Mouse (Mus musculus) forebrain, embryonic 15.5 days (tissue): ENCODE data around the gene Zfp622. TPM values are rescaled to one million over a fixed set of nuclear protein-coding genes. Genes with fewer than 3 reads are reported as not detected.

Experiments used
- ATAC-seq: fragments of 200-750 bp; cut with Nextera tagmentation; replicated peaks from 2 replicates; pipeline ENCODE4 v1.8.0; 2017; ENCODE audit warnings: mild to moderate bottlenecking, moderate TSS enrichment, moderate library complexity
- H3K27ac ChIP-seq: fragments of 300-500 bp; sonication (generic); replicated peaks from 2 replicates; pipeline ENCODE4 v1.5.1; 2015; ENCODE audit warnings: mild to moderate bottlenecking, inconsistent platforms
- H3K27me3 ChIP-seq: fragments of 300-500 bp; sonication (generic); 2 replicates; pipeline ENCODE4 v1.6.1; 2015; ENCODE audit warnings: inconsistent platforms
- H3K36me3 ChIP-seq: fragments of 300-500 bp; sonication (generic); 2 replicates; pipeline ENCODE4 v1.6.1; 2015; ENCODE audit warnings: mild to moderate bottlenecking, inconsistent platforms
- H3K4me1 ChIP-seq: fragments of 300-500 bp; sonication (generic); 2 replicates; pipeline ENCODE4 v1.6.1; 2015; ENCODE audit warnings: inconsistent platforms
- H3K4me2 ChIP-seq: fragments of 300-500 bp; sonication (generic); replicated peaks from 2 replicates; pipeline ENCODE4 v1.6.1; 2015; ENCODE audit warnings: mild to moderate bottlenecking, inconsistent platforms
- H3K4me3 ChIP-seq: fragments of 300-500 bp; sonication (generic); 2 replicates; pipeline ENCODE4 v1.5.1; 2015; ENCODE audit warnings: mild to moderate bottlenecking, inconsistent platforms
- H3K9ac ChIP-seq: fragments of 300-500 bp; sonication (generic); replicated peaks from 2 replicates; pipeline ENCODE4 v1.6.1; 2015; ENCODE audit warnings: mild to moderate bottlenecking, inconsistent platforms
- H3K9me3 ChIP-seq: fragments of 300-500 bp; sonication (generic); 2 replicates; pipeline ENCODE4 v1.6.1; 2016; ENCODE audit warnings: inconsistent platforms
- WGBS: fragments of 180-500 bp; shearing (Covaris S2); methylation state at CpG from one replicate; pipeline ENCODE4 v1.1.7; 2015; ENCODE audit warnings: mixed read lengths; 5-methylcytosine and 5-hydroxymethylcytosine counted together
- polyA plus RNA-seq: library from polyadenylated mRNA; unstranded; fragments of >200 nt; fragmentation: Nextera tagmentation; extraction: Ambion mirVana; gene quantifications from 2 replicates; pipeline ENCODE4 v1.2.1, GENCODE M21; 2015

The Zfp622 gene
- polyA plus RNA-seq, 1 experiment from 2014 or later, result 37.7 TPM

DNA sequence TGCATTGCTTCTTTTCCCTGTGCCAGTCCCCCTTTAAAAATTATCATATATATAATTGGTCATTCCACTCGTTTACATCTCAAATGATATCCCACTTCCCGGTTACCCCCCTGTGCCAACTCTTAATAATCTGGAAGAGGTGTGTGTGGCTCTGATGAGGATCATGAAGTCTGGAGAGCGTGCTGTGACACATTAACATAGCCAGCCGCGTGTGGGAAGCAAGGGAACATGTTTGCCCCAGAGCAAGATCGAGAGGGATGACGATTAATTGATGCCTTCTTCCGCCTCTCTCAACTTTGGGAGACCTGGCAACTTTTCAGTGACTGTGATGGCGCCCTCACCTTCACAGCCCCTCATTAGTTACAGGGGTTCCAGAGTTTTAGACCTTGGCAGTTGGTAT lies 34.5 kb upstream of the Zfp622 start:
- Histone ChIP-seq H3K4me2 (no peak overlapping the region), H3K9ac (no peak overlapping the region), H3K9me3 (no peaks in the 10 kb centered on the region), H3K36me3 (no peaks in the 10 kb centered on the region), H3K4me3 (no peak overlapping the region), H3K27ac (no peak overlapping the region), H3K27me3 (no peaks in the 10 kb centered on the region), H3K4me1 (no peaks in the 10 kb centered on the region)
- no peak for ATAC-seq
- WGBS, result 76% methylated on average over 9 of the region's 9 CpGs

DNA sequence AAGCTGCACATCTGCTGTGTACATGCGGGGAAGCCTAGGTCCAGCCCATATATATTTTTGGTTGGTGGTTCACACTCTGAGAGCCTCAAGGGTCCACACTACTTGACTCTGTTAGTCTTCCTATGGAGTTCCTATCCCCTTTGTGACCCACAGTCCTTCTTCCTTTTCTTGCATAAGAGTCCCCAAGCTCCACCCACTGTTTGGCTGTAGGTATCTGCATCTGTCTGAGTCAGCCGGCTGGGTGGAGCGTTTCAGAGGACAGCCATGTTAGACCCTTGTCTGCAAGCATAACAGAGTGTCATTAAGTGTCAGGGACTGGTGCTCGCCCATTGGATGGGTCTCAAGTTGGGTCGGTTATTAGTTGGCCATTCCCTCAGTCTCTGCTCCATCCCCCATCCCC lies 33.6 kb upstream of the Zfp622 start:
- Histone ChIP-seq H3K4me2 (no peak overlapping the region), H3K4me1 (no peaks in the 10 kb centered on the region), H3K36me3 (no peaks in the 10 kb centered on the region), H3K4me3 (no peak overlapping the region), H3K27me3 (no peaks in the 10 kb centered on the region), H3K9me3 (no peaks in the 10 kb centered on the region), H3K27ac (no peak overlapping the region), H3K9ac (no peak overlapping the region)
- no peak for ATAC-seq
- WGBS, result 89% methylated on average over 5 of the region's 5 CpGs

DNA sequence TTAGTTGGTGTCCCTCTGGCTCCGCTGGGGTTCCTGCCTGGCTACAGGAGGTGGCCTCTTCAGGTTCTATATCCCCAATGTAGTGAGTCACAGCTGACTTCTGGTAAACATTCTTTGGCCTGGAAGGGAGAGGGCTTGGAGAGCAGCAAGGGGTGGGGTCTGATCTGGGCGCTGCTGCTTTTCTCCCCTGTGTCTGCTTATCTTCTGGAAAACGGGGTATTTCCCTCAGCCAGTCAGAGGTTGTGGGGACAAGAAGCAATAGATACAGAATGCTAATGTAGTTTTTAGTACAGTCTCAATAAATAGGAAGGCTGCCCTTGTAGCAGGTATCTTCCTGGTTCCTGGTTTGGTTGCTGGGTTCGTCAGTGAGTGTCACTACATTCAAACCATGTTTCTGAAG lies 33.1 kb upstream of the Zfp622 start:
- Histone ChIP-seq H3K36me3 (no peaks in the 10 kb centered on the region), H3K4me2 (no peak overlapping the region), H3K4me3 (no peak overlapping the region), H3K9me3 (no peaks in the 10 kb centered on the region), H3K4me1 (no peaks in the 10 kb centered on the region), H3K27me3 (no peaks in the 10 kb centered on the region), H3K9ac (no peak overlapping the region), H3K27ac (no peak overlapping the region)
- 82% methylated on average over 4 of the region's 4 CpGs for WGBS
- ATAC-seq, result no peak

DNA sequence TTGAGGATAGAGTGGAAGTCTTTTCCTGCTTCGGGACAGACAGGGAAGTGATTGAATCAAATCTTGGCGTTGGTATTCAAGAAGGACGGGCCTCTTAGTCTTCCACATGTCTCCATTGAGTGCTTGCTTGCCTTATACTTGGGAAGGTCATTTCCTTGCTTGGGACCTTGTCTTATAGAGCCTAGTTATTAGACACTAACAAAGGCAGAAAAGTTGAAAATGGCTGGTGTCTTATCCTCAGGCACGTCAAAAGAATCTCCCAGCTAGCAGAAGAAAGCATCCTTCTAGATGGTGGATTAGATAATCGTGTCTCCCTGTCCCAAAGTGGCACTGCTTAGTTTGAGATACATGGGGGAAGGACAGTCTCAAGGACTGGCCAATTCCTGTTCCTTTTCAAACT lies 28.2 kb upstream of the Zfp622 start:
- Histone ChIP-seq H3K4me3 (no peak overlapping the region), H3K36me3 (no peaks in the 10 kb centered on the region), H3K27me3 (no peaks in the 10 kb centered on the region), H3K4me1 (no peaks in the 10 kb centered on the region), H3K27ac (no peak overlapping the region), H3K9ac (no peak overlapping the region), H3K4me2 (no peak overlapping the region), H3K9me3 (no peaks in the 10 kb centered on the region)
- 65% methylated on average over 5 of the region's 5 CpGs for WGBS
- ATAC-seq, result no peak

DNA sequence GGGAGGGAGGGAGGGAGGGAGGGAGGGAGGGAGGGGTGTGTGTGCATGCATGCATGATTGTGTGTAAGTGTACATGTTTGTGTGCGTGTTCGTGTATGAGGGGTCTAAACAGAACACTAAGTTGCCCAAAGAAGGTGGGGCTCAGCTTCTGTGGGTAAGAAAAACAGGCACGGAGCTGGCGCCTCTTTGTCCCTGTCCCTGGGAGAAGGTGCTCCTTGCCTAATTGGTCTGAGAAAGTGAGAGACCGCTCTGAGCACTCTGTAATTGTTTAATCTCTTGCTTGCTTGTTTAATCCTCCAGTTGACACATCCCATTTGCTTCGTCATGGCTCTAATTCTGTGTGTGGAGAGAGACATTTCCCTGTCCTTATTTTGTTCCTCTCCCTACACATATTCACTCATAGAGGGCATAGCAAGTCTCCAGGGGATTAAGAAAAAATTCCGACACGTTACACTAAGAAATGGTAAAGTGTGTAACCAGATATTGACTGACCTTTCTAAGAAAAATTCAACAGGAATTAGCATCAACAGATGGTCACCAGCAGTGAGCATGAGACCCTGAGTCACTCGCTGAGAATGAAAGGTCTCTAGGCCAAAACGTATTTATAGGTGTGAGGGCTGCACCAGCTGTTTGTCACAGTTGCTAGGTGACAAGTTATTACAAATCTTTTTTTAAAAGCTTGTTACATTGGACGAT lies 27.6 kb upstream of the Zfp622 start:
- Histone ChIP-seq H3K9ac (no peak overlapping the region), H3K4me3 (no peak overlapping the region), H3K9me3 (no peaks in the 10 kb centered on the region), H3K4me1 (no peaks in the 10 kb centered on the region), H3K4me2 (no peak overlapping the region), H3K36me3 (no peaks in the 10 kb centered on the region), H3K27me3 (no peaks in the 10 kb centered on the region), H3K27ac (no peak overlapping the region)
- ATAC-seq, result no peak
- WGBS, result 23% methylated on average over 11 of the region's 11 CpGs

DNA sequence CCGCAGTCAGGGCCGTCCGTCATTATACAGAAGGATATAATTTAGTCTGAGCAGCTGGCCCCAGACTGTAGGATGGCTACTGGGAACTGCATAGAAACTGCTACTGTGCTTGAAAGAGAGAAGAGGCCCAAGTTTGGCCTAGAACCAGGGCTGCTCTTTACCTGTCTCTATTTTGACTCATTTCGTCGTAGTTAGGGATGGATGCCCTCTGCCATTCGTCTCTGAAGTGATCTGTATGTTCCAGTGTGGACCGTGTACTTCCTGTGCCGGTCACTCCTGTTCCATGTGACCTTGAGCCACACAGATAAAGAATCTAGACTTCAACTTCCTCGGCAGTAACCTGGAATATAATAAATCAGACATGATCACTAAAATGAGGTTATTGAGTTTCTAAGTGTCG lies 26.5 kb upstream of the Zfp622 start:
- WGBS, result 86% methylated on average over 10 of the region's 10 CpGs
- ATAC-seq, result peak; percentile 33; the same call in 1 of the 2 replicates
- no peak overlapping the region for H3K4me2 ChIP-seq

DNA sequence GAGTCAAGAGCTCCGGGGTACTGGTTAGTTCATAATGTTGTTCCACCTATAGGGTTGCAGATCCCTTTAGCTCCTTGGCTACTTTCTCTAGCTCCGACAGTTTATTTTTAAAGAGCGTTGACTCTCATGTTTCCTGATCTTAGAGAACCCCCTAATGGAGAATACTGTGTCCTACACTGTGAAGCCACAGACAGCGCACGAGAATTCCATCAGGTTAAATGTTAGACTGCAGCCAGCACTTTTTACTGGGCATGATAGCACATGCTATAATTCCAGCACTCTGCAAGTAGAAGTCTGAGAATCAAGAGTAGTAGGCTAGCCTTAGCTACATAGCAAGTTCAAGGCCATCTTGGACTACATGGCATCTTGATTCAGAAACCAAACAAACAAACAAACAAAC lies 24.8 kb upstream of the Zfp622 start:
- Histone ChIP-seq H3K4me3 (no peak overlapping the region), H3K9me3 (no peaks in the 10 kb centered on the region), H3K4me2 (no peak overlapping the region), H3K27ac (no peak overlapping the region), H3K4me1 (no peaks in the 10 kb centered on the region), H3K9ac (no peak overlapping the region), H3K27me3 (no peaks in the 10 kb centered on the region), H3K36me3 (no peaks in the 10 kb centered on the region)
- peak; percentile 91 for ATAC-seq
- WGBS, result 38% methylated on average over 5 of the region's 5 CpGs

More for the DNA sequence above, 26.5 kb upstream of the Zfp622 start:
- Histone ChIP-seq H3K4me1 (no peaks in the 10 kb centered on the region), H3K36me3 (no peaks in the 10 kb centered on the region), H3K27ac (no peak overlapping the region), H3K9me3 (no peaks in the 10 kb centered on the region), H3K27me3 (no peaks in the 10 kb centered on the region), H3K4me3 (no peak overlapping the region), H3K9ac (no peak overlapping the region)

DNA sequence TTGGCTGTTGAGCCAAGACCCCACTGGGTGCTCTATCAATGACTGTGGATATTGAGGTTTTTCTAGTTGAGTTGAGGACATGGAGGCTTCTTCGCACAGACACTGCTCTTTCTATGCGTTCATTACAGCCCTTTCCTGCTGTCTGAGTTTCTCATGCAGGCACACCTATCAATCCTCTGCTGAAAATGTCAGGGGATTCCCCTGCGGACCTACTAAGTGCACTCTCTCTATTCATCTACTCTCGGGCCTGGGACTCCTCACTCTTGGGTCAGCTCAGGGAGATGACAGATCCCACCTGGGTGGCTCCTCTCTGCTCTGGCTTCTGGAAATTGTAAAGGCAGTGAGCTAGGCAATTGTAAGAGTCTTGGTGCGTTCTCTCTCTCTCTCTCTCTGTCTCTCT lies 23.9 kb upstream of the Zfp622 start:
- Histone ChIP-seq H3K9me3 (no peaks in the 10 kb centered on the region), H3K4me1 (no peaks in the 10 kb centered on the region), H3K4me2 (no peak overlapping the region), H3K27ac (no peak overlapping the region), H3K27me3 (no peaks in the 10 kb centered on the region), H3K4me3 (no peak overlapping the region), H3K36me3 (no peaks in the 10 kb centered on the region), H3K9ac (no peak overlapping the region)
- WGBS, result 86% methylated on average over 5 of the region's 5 CpGs
- ATAC-seq, result no peak

DNA sequence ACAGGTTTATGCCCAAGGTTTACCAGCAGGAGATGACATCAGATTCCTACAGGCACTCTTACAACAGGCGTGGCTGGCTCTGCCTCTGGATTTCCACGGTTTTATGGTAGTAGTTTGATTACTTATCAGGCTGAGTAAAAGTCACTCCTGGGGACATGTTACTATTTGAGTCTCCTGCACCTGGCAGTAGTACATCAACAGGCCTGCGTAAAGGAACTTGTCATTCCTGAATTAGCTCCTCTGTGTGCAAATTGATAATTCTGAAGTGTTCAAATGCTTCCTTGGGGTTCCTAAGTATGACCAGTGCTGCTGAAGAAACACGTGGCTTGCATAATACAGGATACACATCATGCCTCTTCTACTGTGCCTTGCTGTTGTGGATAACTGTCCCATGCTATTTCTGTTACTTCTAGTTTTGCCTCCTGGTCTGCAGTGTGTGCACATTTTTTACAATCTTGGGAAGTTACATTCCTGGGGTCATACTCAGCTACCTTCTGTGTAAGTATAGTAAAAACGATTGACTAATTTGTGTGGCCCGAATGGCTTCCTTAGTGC lies 17.9 kb upstream of the Zfp622 start:
- Histone ChIP-seq H3K4me2 (no peak overlapping the region), H3K27ac (no peak overlapping the region), H3K27me3 (no peaks in the 10 kb centered on the region), H3K4me3 (no peak overlapping the region), H3K4me1 (no peaks in the 10 kb centered on the region), H3K9me3 (no peaks in the 10 kb centered on the region), H3K9ac (no peak overlapping the region), H3K36me3 (no peaks in the 10 kb centered on the region)
- no peak for ATAC-seq
- 87% methylated on average over 6 of the region's 6 CpGs for WGBS

DNA sequence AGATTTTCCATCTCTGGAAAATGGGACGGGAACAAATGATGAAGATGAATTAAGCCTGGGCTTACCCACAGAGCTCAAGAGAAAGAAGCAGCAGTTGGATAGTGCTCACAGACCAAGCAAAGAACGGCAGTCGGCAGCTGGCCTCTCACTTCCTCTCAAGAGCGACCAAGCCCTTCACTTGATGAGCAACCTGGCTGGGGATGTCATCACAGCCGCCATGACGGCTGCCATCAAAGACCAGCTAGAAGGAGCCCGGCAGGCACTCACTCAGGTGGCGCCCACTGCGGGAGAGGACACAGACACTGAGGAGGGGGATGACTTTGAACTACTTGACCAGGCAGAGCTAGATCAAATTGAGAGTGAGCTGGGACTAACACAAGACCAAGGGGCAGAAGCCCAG lies 12.6 kb upstream of the Zfp622 start:
- WGBS, result 89% methylated on average over 9 of the region's 9 CpGs
- Histone ChIP-seq H3K9me3 (no peaks in the 10 kb centered on the region), H3K27me3 (no peaks in the 10 kb centered on the region), H3K27ac (no peak overlapping the region), H3K4me3 (no peak overlapping the region), H3K4me1 (no peaks in the 10 kb centered on the region), H3K9ac (no peak overlapping the region), H3K4me2 (no peak overlapping the region), H3K36me3 (no peaks in the 10 kb centered on the region)
- no peak for ATAC-seq

DNA sequence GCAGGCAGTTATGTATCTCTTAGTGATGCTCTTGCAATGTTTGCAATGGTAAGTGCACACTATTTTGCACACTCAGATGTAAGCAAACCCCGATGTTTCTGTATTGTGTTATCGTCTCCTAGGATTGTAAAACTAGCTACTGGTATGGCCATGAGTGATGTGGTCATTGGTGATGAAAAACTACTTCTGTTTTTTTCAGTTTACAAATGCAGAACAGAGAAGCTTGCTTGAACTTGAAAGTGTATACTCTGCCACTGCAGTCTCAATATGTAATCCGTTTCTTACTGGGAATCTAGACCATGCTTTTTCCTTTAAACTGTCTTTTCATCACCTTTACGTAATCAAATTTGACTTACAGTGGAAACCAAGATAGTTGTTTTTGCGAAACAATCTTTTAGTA lies 11.4 kb upstream of the Zfp622 start:
- Histone ChIP-seq H3K27ac (no peak overlapping the region), H3K36me3 (no peaks in the 10 kb centered on the region), H3K9ac (no peak overlapping the region), H3K27me3 (no peaks in the 10 kb centered on the region), H3K4me1 (no peaks in the 10 kb centered on the region), H3K9me3 (no peaks in the 10 kb centered on the region), H3K4me2 (no peak overlapping the region), H3K4me3 (no peak overlapping the region)
- ATAC-seq, result no peak
- WGBS, result 94% methylated on average over 5 of the region's 5 CpGs

DNA sequence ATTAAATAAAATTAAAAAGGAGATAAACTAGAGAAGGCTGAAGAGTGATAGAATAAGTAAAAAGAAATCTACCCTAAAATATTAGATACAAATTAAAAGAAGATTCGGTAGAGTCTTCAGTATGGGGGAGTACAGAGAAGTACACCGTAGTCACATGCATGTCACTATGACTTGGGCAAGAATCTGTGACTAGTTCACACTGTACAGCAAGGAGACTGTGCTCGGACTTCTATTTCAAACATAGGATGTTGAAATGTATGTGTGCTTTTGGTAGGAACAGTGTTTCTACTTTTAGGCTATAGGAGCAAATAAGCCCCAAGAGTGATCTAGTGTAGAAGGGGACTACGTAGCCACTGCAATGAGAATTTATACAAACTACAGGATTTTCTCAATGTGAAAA lies 9.8 kb upstream of the Zfp622 start:
- ATAC-seq, result no peak
- Histone ChIP-seq H3K27ac (no peak overlapping the region), H3K9ac (no peak overlapping the region), H3K36me3 (no peaks in the 10 kb centered on the region), H3K4me1 (no peaks in the 10 kb centered on the region), H3K27me3 (no peaks in the 10 kb centered on the region), H3K4me3 (no peak overlapping the region), H3K9me3 (no peaks in the 10 kb centered on the region), H3K4me2 (no peak overlapping the region)
- 96% methylated on average over 4 of the region's 4 CpGs for WGBS

DNA sequence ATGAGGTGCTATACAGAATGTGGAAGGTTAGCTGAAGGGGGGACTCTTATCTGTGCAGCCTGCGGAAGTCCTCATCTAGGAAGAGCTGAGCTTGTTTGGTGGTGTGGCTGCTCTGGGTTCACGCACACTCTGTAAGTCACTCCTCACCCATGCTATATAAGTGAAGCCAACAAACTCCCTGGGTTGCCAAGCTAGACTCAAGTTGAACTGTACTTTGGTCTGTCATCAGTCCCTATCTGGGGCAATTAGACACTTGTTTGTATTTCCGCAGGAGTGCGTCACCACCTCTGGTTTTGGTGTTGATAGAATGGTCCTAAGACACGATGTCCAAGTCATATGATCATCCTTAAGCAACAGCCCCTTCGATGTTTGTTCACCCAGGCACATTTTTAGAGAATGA lies 8.4 kb upstream of the Zfp622 start:
- H3K36me3 ChIP-seq, result no peaks in the 10 kb centered on the region
- no peaks in the 10 kb centered on the region for H3K4me1 ChIP-seq
- no peak overlapping the region for H3K4me2 ChIP-seq
- H3K27me3 ChIP-seq, result no peaks in the 10 kb centered on the region
- no peak overlapping the region for H3K4me3 ChIP-seq
- ATAC-seq, result no peak
- H3K9me3 ChIP-seq, result no peaks in the 10 kb centered on the region
- WGBS, result 95% methylated on average over 6 of the region's 6 CpGs
- no peak overlapping the region for H3K9ac ChIP-seq
- no peak overlapping the region for H3K27ac ChIP-seq
